Mouse (Mus musculus): Measurements from ENCODE around the gene Smarcb1. TPM values are rescaled to one million over a fixed set of nuclear protein-coding genes. Genes with fewer than 3 reads are reported as not detected.

The Smarcb1 gene
- polyA plus RNA-seq, 1 experiment from 2014 or later = 172 TPM

DNA sequence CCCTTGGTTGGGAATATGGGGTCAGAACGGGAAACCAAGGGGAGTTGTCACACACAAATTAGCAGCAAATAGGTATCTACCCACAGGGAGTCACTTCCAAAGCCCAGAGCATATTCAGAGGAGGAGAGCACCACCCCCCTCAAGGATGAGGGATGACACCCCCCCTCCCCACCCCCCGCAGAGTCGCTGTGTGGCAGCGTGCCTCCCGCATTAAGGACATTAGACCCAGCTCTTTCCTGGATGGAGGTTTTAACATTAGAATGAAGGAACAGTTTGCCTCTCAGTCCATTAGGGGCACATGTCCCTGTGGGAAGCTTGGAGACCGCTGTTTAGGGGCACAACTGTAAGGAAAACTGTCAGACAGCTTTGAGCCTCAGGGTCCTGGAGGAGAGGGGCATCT lies 70.3 kb downstream of the Smarcb1 start:
- WGBS = 10% methylated on average over 6 of the region's 6 CpGs
- no peak overlapping the region for H3K27ac ChIP-seq

DNA sequence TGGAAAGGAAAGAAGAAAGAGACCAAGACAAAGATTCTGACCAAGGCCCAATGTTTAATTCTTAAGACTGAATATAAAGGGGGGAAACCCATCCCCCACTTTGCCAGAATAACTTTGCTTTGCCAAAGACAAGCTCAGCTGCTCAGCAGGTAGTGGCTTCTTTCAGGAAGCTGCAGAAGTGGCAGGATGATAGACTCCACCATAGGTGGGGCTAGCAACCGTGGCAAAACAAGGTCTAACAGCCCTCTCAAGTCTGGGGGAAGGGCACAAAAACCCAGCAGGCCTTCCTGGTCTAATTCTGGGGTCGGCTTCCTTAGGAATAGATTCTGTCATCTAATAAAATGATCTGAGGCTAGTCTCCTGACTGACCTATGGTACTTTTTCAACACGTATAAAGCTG lies 73.0 kb downstream of the Smarcb1 start:
- no peak for ATAC-seq (ENCODE audit: insufficient read depth, low FRiP score, low read depth)
- Histone ChIP-seq H3K4me3 (replicated peaks) (no peak overlapping the region), H3K27me3 (replicated peaks) (no peaks in the 10 kb centered on the region), H3K9me3 (no peaks in the 10 kb centered on the region), H3K4me1 (0 out of 2 replicates have a peak, but pooled peaks cover 7% of the 10 kb centered on the region), H3K9ac (no peak overlapping the region), H3K36me3 (no peaks in the 10 kb centered on the region), H3K27ac (no peak overlapping the region), H3K4me2 (no peak overlapping the region)
- WGBS = 33% methylated on average over 3 of the region's 3 CpGs

More for the DNA sequence above, 70.3 kb downstream of the Smarcb1 start:
- H3K36me3 ChIP-seq = no peaks in the 10 kb centered on the region
- ATAC-seq (ENCODE audit: insufficient read depth, low FRiP score, low read depth) = no peak
- H3K9ac ChIP-seq = no peak overlapping the region
- H3K4me2 ChIP-seq = no peak overlapping the region
- H3K4me1 ChIP-seq = 0 out of 2 replicates have a peak, but pooled peaks cover 7% of the 10 kb centered on the region
- H3K27me3 ChIP-seq (replicated peaks) = no peaks in the 10 kb centered on the region
- H3K9me3 ChIP-seq = no peaks in the 10 kb centered on the region
- no peak overlapping the region for H3K4me3 ChIP-seq (replicated peaks)

Other genes starting within 250 kb of the Smarcb1 start
- 33.6 and 35.8 TPM in 2 replicates for gene Cabin1, start 157.3 kb downstream of the Smarcb1 start, polyA plus RNA-seq (2015; fragmentation: Nextera tagmentation; extraction: Ambion mirVana)
- gene Ddt, start 148.2 kb downstream of the Smarcb1 start, polyA plus RNA-seq (2015; fragmentation: Nextera tagmentation; extraction: Ambion mirVana) = 70.1 and 84.3 TPM in 2 replicates
- 0.37 TPM in 1 of 2 replicates, not detected in the other for gene Gm20441, start 140.7 kb downstream of the Smarcb1 start, polyA plus RNA-seq (2015; fragmentation: Nextera tagmentation; extraction: Ambion mirVana)
- gene Gstt3, start 140.2 kb downstream of the Smarcb1 start, polyA plus RNA-seq (2015; fragmentation: Nextera tagmentation; extraction: Ambion mirVana) = 42.1 and 43.5 TPM in 2 replicates
- 17.9 and 21.3 TPM in 2 replicates for gene Gstt1, start 123.0 kb downstream of the Smarcb1 start, polyA plus RNA-seq (2015; fragmentation: Nextera tagmentation; extraction: Ambion mirVana)
- gene Gstt4, start 99.1 kb downstream of the Smarcb1 start, polyA plus RNA-seq (2015; fragmentation: Nextera tagmentation; extraction: Ambion mirVana) = not detected in 2 replicates
- 54.8 and 58.7 TPM in 2 replicates for gene Gstt2, start 84.2 kb downstream of the Smarcb1 start, polyA plus RNA-seq (2015; fragmentation: Nextera tagmentation; extraction: Ambion mirVana)
- gene Mif, start 61.4 kb downstream of the Smarcb1 start, polyA plus RNA-seq (2015; fragmentation: Nextera tagmentation; extraction: Ambion mirVana) = 1,866 and 1,981 TPM in 2 replicates
- 6.6 and 8.8 TPM in 2 replicates for gene Derl3, start 28.2 kb downstream of the Smarcb1 start, polyA plus RNA-seq (2015; fragmentation: Nextera tagmentation; extraction: Ambion mirVana)
- gene Chchd10, start 11.5 kb upstream of the Smarcb1 start, polyA plus RNA-seq (2015; fragmentation: Nextera tagmentation; extraction: Ambion mirVana) = 90.5 and 101 TPM in 2 replicates
- gene Mmp11, start 14.9 kb upstream of the Smarcb1 start, polyA plus RNA-seq (2015; fragmentation: Nextera tagmentation; extraction: Ambion mirVana) = 33.4 and 42.0 TPM in 2 replicates
- gene Gm867, start 19.1 kb upstream of the Smarcb1 start, polyA plus RNA-seq (2015; fragmentation: Nextera tagmentation; extraction: Ambion mirVana) = 1.4 and 3.6 TPM in 2 replicates
- 0.90 and 1.8 TPM in 2 replicates for gene Vpreb3, start 21.4 kb upstream of the Smarcb1 start, polyA plus RNA-seq (2015; fragmentation: Nextera tagmentation; extraction: Ambion mirVana)
- gene Gm5134, start 32.9 kb upstream of the Smarcb1 start, polyA plus RNA-seq (2015; fragmentation: Nextera tagmentation; extraction: Ambion mirVana) = not detected in 2 replicates
- gene Zfp280b, start 111.0 kb upstream of the Smarcb1 start, polyA plus RNA-seq (2015; fragmentation: Nextera tagmentation; extraction: Ambion mirVana) = 17.5 and 18.3 TPM in 2 replicates
- gene Slc5a4b, start 189.3 kb upstream of the Smarcb1 start, polyA plus RNA-seq (2015; fragmentation: Nextera tagmentation; extraction: Ambion mirVana) = 0.08 TPM in 1 of 2 replicates, not detected in the other
- not detected in 2 replicates for gene Slc5a4a, start 225.8 kb upstream of the Smarcb1 start, polyA plus RNA-seq (2015; fragmentation: Nextera tagmentation; extraction: Ambion mirVana)